Mouse (Mus musculus) brain, embryonic 14.5 days (tissue): ENCODE measurements around the gene Ngdn.

Experiments used
- CTCF ChIP-seq: fragments of 200-500 bp; IDR thresholded peaks from 2 replicates; pipeline ENCODE4 v1.5.1; 2012; ENCODE audit warnings: inconsistent platforms, mild to moderate bottlenecking, moderate library complexity, borderline replicate concordance; ENCODE audit not compliant: insufficient read depth, insufficient read length; ENCODE audit errors: extremely low read depth
- POLR2A ChIP-seq: fragments of 200-500 bp; IDR thresholded peaks from 2 replicates; pipeline ENCODE4 v1.6.1; 2012; ENCODE audit warnings: mild to moderate bottlenecking, inconsistent platforms, borderline replicate concordance; ENCODE audit not compliant: poor library complexity, insufficient read depth, insufficient read length, severe bottlenecking; ENCODE audit errors: extremely low read depth

DNA sequence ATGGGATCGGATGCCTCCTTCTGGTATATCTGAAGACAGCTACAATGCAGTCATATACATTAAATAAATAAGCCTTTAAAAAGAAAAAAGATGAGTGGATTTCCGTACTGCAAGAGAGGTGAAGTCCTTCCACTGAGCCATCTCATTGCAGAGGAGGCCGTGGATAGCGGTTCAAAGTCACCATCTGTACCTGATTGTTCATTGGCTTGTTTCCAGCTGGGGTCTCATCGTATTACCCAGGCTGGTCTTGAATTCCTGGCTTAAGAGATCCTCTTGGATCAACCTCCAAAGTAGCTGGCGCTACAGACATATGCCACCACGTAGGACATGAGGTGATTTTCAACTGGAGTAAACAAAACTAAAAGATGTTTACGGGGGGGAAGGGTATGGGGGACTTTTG is 9.3 kb upstream of the Ngdn start:
- TF ChIP-seq CTCF (no peak), POLR2A (no peak)
